Mouse (Mus musculus) erythroblast, embryonic 14.5 days (primary cell): ENCODE results near the gene Asb16. TPM values are rescaled to one million over a fixed set of nuclear protein-coding genes. Genes with fewer than 3 reads are reported as not detected.
"Not testable (repeated sequence)": the region's sequence is repeated elsewhere in the genome, so short reads cannot be mapped to it uniquely, and the experiment has no call there.

Source experiments
- H3K27me3 ChIP-seq: 2 replicates; pipeline ENCODE4 v1.6.1; 2012; ENCODE audit warnings: inconsistent platforms; ENCODE audit not compliant: control insufficient read depth
- H3K36me3 ChIP-seq: 2 replicates; pipeline ENCODE4 v1.6.1; 2012; ENCODE audit warnings: mild to moderate bottlenecking, inconsistent platforms; ENCODE audit not compliant: control insufficient read depth
- H3K4me1 ChIP-seq: 2 replicates; pipeline ENCODE4 v1.6.1; 2012; ENCODE audit warnings: inconsistent platforms; ENCODE audit not compliant: control insufficient read depth
- H3K4me3 ChIP-seq: replicated peaks from 2 replicates; pipeline ENCODE3; 2012; ENCODE audit warnings: moderate library complexity, mild to moderate bottlenecking, inconsistent platforms
- H3K9me3 ChIP-seq: 2 replicates; pipeline ENCODE4 v1.6.1; 2012; ENCODE audit warnings: low read length, inconsistent platforms, mixed read lengths; ENCODE audit not compliant: control insufficient read depth
- GATA1 ChIP-seq: IDR thresholded peaks from 2 replicates; pipeline ENCODE4 v1.6.1; 2012; ENCODE audit warnings: low read length, inconsistent platforms, mixed read lengths
- TAL1 ChIP-seq: IDR thresholded peaks from 3 replicates; pipeline ENCODE4 v1.6.1; 2012; ENCODE audit warnings: low read length, inconsistent platforms, mixed read lengths
- polyA plus RNA-seq: library from polyadenylated mRNA; stranded (reverse); fragments of >175 nt; gene quantifications from 2 replicates; pipeline ENCODE4 v1.2.3, GENCODE M21; 2012

Asb16 gene
- polyA plus RNA-seq, 1 experiment = 0.02 TPM

DNA sequence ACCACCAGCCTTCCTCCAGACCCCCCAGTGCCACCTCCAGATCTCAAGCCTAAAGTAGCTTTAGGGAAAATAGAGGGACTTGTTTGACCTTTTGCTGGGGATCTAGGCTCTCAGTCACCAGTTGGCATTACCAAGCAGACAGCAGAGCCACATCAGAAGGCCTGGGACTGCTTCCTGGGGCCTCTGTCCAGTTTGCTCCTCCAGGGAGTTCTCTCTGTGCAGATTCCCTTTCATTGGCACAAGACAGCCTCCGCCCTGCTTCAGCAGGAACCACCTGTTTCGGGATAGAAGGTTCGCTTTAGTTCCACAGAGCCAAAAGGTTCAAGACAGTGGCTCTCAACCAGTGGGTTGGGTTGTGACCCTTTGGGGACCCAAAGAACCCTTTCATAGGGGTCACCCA lies 11.1 kb downstream of the Asb16 start:
- Histone ChIP-seq H3K36me3 (no peaks in the 10 kb centered on the region), H3K4me1 (peaks cover 21% of the 10 kb centered on the region), H3K9me3 (no peaks in the 10 kb centered on the region), H3K4me3 (no peak overlapping the region), H3K27me3 (peaks cover 10% of the 10 kb centered on the region)
- TF ChIP-seq TAL1 (no peak), GATA1 (no peak)

GRCm38 (mm10) chr11:102280267-102280666 lies 11.7 kb downstream of the Asb16 start:
- not testable (repeated sequence) for H3K36me3 ChIP-seq

DNA sequence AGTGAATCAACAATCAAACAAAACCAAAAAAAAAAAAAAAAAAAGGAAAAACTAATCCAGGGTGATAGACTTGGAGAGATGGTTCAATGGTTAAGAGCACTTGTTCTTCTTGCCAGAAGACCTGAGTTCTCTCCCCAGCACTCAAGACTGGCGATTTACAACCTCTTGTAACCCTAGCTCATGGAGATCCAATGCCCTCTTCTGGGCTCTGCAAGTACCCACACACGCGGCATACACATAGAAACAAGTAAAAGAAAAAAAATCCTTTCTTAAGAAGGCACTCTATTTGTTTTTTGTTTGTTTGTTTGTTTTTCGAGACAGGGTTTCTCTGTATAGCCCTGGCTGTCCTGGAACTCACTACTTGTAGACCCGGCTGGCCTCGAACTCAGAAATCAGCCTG lies 15.4 kb downstream of the Asb16 start:
- H3K4me3 ChIP-seq = peak overlapping the region; percentile 99
- H3K36me3 ChIP-seq = peaks cover 29% of the 10 kb centered on the region
- no peak for TF ChIP-seq GATA1
- TF ChIP-seq TAL1 = no peak

More at GRCm38 (mm10) chr11:102280267-102280666, 11.7 kb downstream of the Asb16 start:
- H3K4me1 ChIP-seq = peaks cover 25% of the 10 kb centered on the region
- not testable (repeated sequence) for H3K4me3 ChIP-seq, H3K9me3 ChIP-seq
- peaks cover 10% of the 10 kb centered on the region for H3K27me3 ChIP-seq

DNA sequence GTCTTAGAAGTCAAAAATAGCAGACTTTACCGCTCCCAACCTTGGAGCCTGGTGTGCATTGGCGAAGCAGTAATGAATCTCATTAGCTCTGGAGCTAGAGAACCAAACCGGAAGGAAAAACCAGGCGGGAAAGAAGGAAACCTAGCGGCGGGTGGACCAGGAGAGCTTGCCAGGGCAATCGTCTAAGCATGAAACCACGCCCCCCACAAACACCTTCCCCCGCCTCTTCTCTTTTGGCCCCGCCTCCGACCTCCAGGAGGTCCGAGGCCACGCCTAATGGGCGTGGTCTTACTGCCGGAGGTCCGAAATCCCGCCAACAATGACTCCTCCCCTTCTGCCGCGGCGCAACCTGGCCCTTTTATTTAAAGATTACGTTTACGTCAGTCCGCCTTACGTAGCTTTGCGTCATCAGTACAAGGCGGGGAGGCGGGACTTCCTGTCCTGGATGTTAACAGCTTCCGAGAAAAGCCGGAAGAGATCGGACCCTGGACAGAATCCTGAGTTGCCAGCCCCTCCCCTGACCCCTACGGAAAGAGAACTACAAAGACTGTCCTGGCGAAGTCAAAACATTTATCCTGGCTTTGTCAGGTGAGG lies 16.1 kb downstream of the Asb16 start, which contains the start of gene Tmub2:
Tmub2 (plus strand) TSS at position 431 of the 594 bp plus-strand sequence.
- Histone ChIP-seq H3K36me3 (peaks cover 36% of the 10 kb centered on the region), H3K9me3 (no peaks in the 10 kb centered on the region), H3K27me3 (no peaks in the 10 kb centered on the region), H3K4me3 (peak within 1 kb of the TSS; percentile 99), H3K4me1 (peaks cover 53% of the 10 kb centered on the region)
- TF ChIP-seq TAL1 (no peak), GATA1 (no peak)

More for the DNA sequence above, 15.4 kb downstream of the Asb16 start:
- Histone ChIP-seq H3K27me3 (no peaks in the 10 kb centered on the region), H3K9me3 (no peaks in the 10 kb centered on the region), H3K4me1 (peaks cover 47% of the 10 kb centered on the region)

DNA sequence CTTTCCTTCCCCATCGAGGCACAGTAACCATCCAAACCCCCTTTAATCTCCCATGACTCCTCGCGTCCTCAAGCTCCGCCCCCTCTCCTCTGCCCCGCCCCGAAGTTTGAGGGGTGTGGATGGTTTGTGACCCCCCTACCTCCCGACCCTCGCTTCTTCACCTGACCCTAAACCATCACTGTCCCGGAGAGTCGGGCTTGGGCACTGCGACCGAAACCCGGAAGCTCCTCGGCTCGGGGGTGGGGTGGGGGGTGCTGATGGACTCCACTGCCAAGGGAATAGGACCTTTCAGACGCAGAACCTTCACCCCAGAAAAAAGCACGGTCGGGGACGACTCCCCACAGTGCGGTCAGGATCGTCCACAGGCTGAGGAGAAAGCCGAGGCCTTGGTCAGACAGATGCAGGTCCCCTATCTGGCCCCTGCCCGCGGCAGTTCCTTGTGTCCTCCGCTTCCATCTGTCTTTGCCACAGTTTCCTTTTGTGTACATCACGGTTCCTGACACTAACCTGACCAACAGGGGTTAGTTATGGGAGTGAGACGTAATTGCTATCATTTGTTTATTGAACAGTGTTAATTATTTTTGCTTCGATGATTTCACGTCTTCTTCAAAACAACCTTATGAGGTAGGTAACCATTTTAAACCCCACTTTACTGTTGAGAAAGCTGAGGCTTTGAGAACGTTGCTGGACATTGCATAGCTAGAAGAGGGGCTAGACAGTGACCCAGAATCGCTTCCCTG lies 16.7 kb downstream of the Asb16 start:
- H3K27me3 ChIP-seq = no peaks in the 10 kb centered on the region
- TF ChIP-seq GATA1 = no peak
- no peak for TF ChIP-seq TAL1
- H3K9me3 ChIP-seq = no peaks in the 10 kb centered on the region
- peak overlapping the region; percentile 99 for H3K4me3 ChIP-seq
- H3K36me3 ChIP-seq = peaks cover 42% of the 10 kb centered on the region
- H3K4me1 ChIP-seq = peaks cover 55% of the 10 kb centered on the region

GRCm38 (mm10) chr11:102287485-102287884 lies 18.9 kb downstream of the Asb16 start:
- Histone ChIP-seq H3K9me3 (no peaks in the 10 kb centered on the region), H3K27me3 (no peaks in the 10 kb centered on the region), H3K36me3 (peaks cover 65% of the 10 kb centered on the region), H3K4me1 (peaks cover 61% of the 10 kb centered on the region), H3K4me3 (peak overlapping the region; percentile 23)
- TF ChIP-seq GATA1 = no peak
- TF ChIP-seq TAL1 = no peak

GRCm38 (mm10) chr11:102288027-102288804 lies 19.7 kb downstream of the Asb16 start:
- H3K4me3 ChIP-seq = no peak overlapping the region
- H3K9me3 ChIP-seq = no peaks in the 10 kb centered on the region
- H3K4me1 ChIP-seq = peaks cover 61% of the 10 kb centered on the region
- no peaks in the 10 kb centered on the region for H3K27me3 ChIP-seq
- peaks cover 72% of the 10 kb centered on the region for H3K36me3 ChIP-seq
- TF ChIP-seq GATA1 = no peak
- TF ChIP-seq TAL1 = no peak; the same call in 2 of the 3 replicates

DNA sequence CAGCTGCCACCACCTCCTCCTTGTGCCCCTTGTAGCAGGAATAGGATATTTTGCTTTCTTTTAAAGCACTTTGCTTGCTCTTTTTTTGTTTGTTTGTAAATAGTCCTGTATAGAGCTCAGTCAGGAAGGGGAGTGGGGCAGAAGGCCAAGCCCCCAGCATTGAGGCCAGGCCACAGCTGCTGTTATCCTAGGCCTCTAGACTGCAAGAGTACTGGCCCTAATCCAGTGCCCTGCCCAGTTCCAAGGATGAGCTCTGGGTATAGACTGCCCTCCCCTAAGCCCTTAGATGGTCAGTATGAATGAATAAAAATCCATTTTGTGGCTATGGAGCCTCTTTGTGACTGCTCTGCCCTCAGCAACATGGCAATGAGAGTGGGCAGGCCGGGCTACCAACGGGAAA lies 20.4 kb downstream of the Asb16 start:
- H3K9me3 ChIP-seq = no peaks in the 10 kb centered on the region
- peaks cover 61% of the 10 kb centered on the region for H3K4me1 ChIP-seq
- TF ChIP-seq TAL1 (no peak), GATA1 (no peak)
- peaks cover 78% of the 10 kb centered on the region for H3K36me3 ChIP-seq
- no peak overlapping the region for H3K4me3 ChIP-seq
- H3K27me3 ChIP-seq = no peaks in the 10 kb centered on the region

GRCm38 (mm10) chr11:102289511-102290100 lies 21.1 kb downstream of the Asb16 start:
- Histone ChIP-seq H3K36me3 (peaks cover 85% of the 10 kb centered on the region), H3K9me3 (no peaks in the 10 kb centered on the region), H3K4me3 (no peak overlapping the region), H3K27me3 (no peaks in the 10 kb centered on the region), H3K4me1 (peaks cover 60% of the 10 kb centered on the region)
- TF ChIP-seq GATA1 (no peak), TAL1 (no peak)
